Mouse (Mus musculus) bone marrow macrophage, adult 2 months (primary cell): ENCODE data around the gene Fam162b.

ENCODE experiments used
- CTCF ChIP-seq: IDR thresholded peaks from 2 replicates; pipeline ENCODE4 v1.5.1; 2012; ENCODE audit warnings: low read depth, mild to moderate bottlenecking, low read length, moderate library complexity
- POLR2A ChIP-seq: IDR thresholded peaks from 2 replicates; pipeline ENCODE4 v1.6.1; 2012; ENCODE audit warnings: mild to moderate bottlenecking, low read depth, low read length, borderline replicate concordance

- no peak for TF ChIP-seq CTCF
- no peak for TF ChIP-seq POLR2A
These were observed 5.4 kb downstream of the Fam162b start for GRCm38 (mm10) chr10:51584919-51585318.
